ENCODE assay signal across 8 mouse cellular contexts in genomic region chr14:21853456-21854109, GRCm38 (mm10). TPM values are rescaled to one million over a fixed set of nuclear protein-coding genes. Genes with fewer than 3 reads are reported as not detected.
A peak's percentile ranks its signal among the peaks of the same experiment; 100 is the strongest.
DNase-seq lines count a peak whose midpoint lies in the region; ATAC-seq and TF ChIP-seq lines count a peak whose summit lies in the region.

No protein-coding gene starts in this region.

- peak; percentile 36 for ATAC-seq in granulocyte monocyte progenitor cell, adult 5-6 weeks (replicated peaks; ENCODE audit: poor library complexity, severe bottlenecking)
- ATAC-seq in intestine, postnatal 0 days = 0 out of 2 replicates have a peak, but pooled peaks have one; percentile 16
- peak; percentile 38 for ATAC-seq in midbrain, postnatal 0 days (ENCODE audit: low FRiP score)

- 10% methylated on average over 17 of the region's 17 CpGs for WGBS in intestine, postnatal 0 days
- 8% methylated on average over 17 of the region's 17 CpGs for WGBS in midbrain, postnatal 0 days

- no peak overlapping the region for H3K9ac ChIP-seq in intestine, postnatal 0 days (ENCODE audit: low read depth, low read length)
- H3K9ac ChIP-seq in midbrain, postnatal 0 days (replicated peaks; ENCODE audit: low read length, poor library complexity, severe bottlenecking) = no peak overlapping the region

- no peaks in the 10 kb centered on the region for H3K27me3 ChIP-seq in intestine, postnatal 0 days (replicated peaks; ENCODE audit: control insufficient read depth, insufficient read depth, low read length)
- H3K27me3 ChIP-seq in midbrain, postnatal 0 days (ENCODE audit: insufficient read depth, low read length) = no peaks in the 10 kb centered on the region

- no peaks in the 10 kb centered on the region for H3K36me3 ChIP-seq in intestine, postnatal 0 days (ENCODE audit: control insufficient read depth, insufficient read depth)
- no peaks in the 10 kb centered on the region for H3K36me3 ChIP-seq in midbrain, postnatal 0 days (ENCODE audit: insufficient read depth, low read length)

- H3K4me2 ChIP-seq in intestine, postnatal 0 days (replicated peaks; ENCODE audit: low read depth) = peak overlapping the region; percentile 58
- peak overlapping the region; percentile 45 for H3K4me2 ChIP-seq in midbrain, postnatal 0 days (ENCODE audit: low read depth, low read length, poor library complexity, severe bottlenecking)

- H3K4me3 ChIP-seq in intestine, postnatal 0 days (ENCODE audit: low read depth, low read length) = peak overlapping the region; percentile 13
- H3K4me3 ChIP-seq in midbrain, postnatal 0 days (ENCODE audit: low read depth, low read length) = peak overlapping the region; percentile 13; the same call in 1 of the 2 replicates

- no peak overlapping the region; the same call in 1 of the 2 replicates for H3K27ac ChIP-seq in intestine, postnatal 0 days (ENCODE audit: low read depth, low read length)
- H3K27ac ChIP-seq in midbrain, postnatal 0 days (ENCODE audit: low read depth, low read length) = peak overlapping the region; percentile 32; the same call in 1 of the 2 replicates

- H3K4me1 ChIP-seq in intestine, postnatal 0 days (replicated peaks; ENCODE audit: control insufficient read depth, insufficient read depth, low read length) = peaks cover 4% of the 10 kb centered on the region; the same call in 1 of the 2 replicates
- 0 out of 2 replicates have a peak, but pooled peaks cover 3% of the 10 kb centered on the region for H3K4me1 ChIP-seq in midbrain, postnatal 0 days (ENCODE audit: insufficient read depth, low read length)

- DNase-seq in 3134 (ENCODE audit: extremely low read depth, insufficient read length, low spot score) = peak; percentile 61
- DNase-seq in adrenal gland, adult (ENCODE audit: inconsistent age in 2 of 2, low spot score in 1 of 2) = peak; percentile 76 to 91
- DNase-seq in embryo, embryonic 10.5 days (ENCODE audit: low spot score) = peak; percentile 93
- DNase-seq in liver = peak; percentile 91
- peak; percentile 94 for DNase-seq in midbrain, postnatal 0 days (ENCODE audit: low spot score)
- DNase-seq in spleen, postnatal 14 days (ENCODE audit: low spot score in 2 of 2) = peak; percentile 50 to 68

- no peaks in the 10 kb centered on the region for H3K9me3 ChIP-seq in intestine, postnatal 0 days (ENCODE audit: control insufficient read depth)
- H3K9me3 ChIP-seq in midbrain, postnatal 0 days (ENCODE audit: low read length) = no peaks in the 10 kb centered on the region

- TF ChIP-seq CTCF in intestine, postnatal 0 days (IDR thresholded peaks at IDR 0.05; ENCODE audit: low read depth) = peak; percentile 86
- TF ChIP-seq CTCF in midbrain, postnatal 0 days (IDR thresholded peaks at IDR 0.05) = peak; percentile 82

RNA-seq across cellular contexts. Expression of gene Comtd1, which starts 4.8 kb away (rescaled TPM):
- 56.3 and 63.0 TPM in 2 replicates for total RNA-seq in granulocyte monocyte progenitor cell, adult 5-6 weeks (2014; fragmentation: Nextera tagmentation)
- total RNA-seq in granulocyte monocyte progenitor cell, adult 5-6 weeks (2017) = 29.1 and 33.2 TPM in 2 replicates
- 67.3 and 70.5 TPM in 2 replicates for polyA plus RNA-seq in intestine, postnatal 0 days (2015; fragmentation: Nextera tagmentation; extraction: Ambion mirVana)
- 34.2 and 38.5 TPM in 2 replicates for total RNA-seq in midbrain, postnatal 0 days (2014; rRNA removed)
- 58.4 and 65.3 TPM in 2 replicates for polyA plus RNA-seq in midbrain, postnatal 0 days (2015; fragmentation: Nextera tagmentation; extraction: Ambion mirVana)

RNA-seq across cellular contexts. Expression of gene Vdac2, which starts 28.5 kb away (rescaled TPM):
- 212 and 291 TPM in 2 replicates for total RNA-seq in granulocyte monocyte progenitor cell, adult 5-6 weeks (2014; fragmentation: Nextera tagmentation)
- total RNA-seq in granulocyte monocyte progenitor cell, adult 5-6 weeks (2017) = 386 and 388 TPM in 2 replicates
- 354 and 371 TPM in 2 replicates for polyA plus RNA-seq in intestine, postnatal 0 days (2015; fragmentation: Nextera tagmentation; extraction: Ambion mirVana)
- 219 and 224 TPM in 2 replicates for total RNA-seq in midbrain, postnatal 0 days (2014; rRNA removed)
- polyA plus RNA-seq in midbrain, postnatal 0 days (2015; fragmentation: Nextera tagmentation; extraction: Ambion mirVana) = 300 and 308 TPM in 2 replicates
